Mouse (Mus musculus): Measurements from ENCODE around the gene Emc1.

DNA sequence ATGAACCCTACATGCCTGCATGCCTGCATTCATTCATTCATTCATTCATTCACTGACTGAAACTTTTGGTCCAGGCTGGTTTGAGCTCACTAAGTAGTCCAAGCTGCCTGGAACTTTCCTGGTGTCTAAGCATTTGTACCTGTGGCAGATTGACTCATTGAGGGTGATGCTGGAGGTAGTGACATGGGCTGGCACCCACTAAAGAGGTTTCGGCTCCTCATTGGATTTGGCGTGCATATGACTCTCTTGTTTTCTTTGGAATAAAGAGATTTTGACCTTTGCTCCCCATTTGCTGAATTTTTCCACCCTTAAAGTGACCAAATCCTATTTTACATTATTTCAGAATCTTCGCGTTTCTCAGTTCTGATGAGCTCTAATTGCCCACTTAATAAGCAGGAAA lies 37.2 kb downstream of the Emc1 start:
- TF ChIP-seq POLR2A (IDR thresholded peaks at IDR 0.05; ENCODE audit: low read depth, low read length) (no peak), CTCF (IDR thresholded peaks at IDR 0.05; ENCODE audit: extremely low read depth, insufficient read length, insufficient replicate concordance, low read depth, low read length) (no peak)
